Mouse (Mus musculus) cerebellum, postnatal 36 days (tissue): Measurements from ENCODE around the gene Zkscan6.

Source experiments
- DNase-seq, 2 experiments: peaks; one replicate each; pipeline ENCODE4 v3.0.0; 2021 to 2022; ENCODE audit warnings: mixed read lengths in 2 of 2

Gene Zkscan6

GRCm38 (mm10) chr11:65814381-65814780 lies 7.4 kb downstream of the Zkscan6 start:
- DNase-seq = no peak

DNA sequence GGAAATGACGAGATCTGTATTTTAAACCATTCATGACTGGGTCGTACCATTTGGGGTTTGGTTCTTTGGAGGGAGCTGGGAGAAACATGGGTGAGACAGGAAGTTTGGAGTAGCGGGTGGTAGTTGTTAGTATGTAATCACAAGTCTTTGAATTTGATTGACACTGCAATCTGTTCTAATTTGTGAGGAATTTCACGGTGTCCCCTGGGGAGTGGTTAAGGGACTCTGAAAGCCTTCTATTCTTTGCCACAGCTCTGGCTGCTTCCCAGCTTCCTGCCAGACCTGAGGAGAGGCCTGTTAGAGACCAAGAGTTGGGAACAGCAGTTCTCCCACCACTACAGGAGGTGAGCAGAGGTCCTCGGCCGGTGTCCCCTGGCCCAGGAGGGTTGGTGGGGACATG lies 9.3 kb downstream of the Zkscan6 start:
- DNase-seq = no peak

DNA sequence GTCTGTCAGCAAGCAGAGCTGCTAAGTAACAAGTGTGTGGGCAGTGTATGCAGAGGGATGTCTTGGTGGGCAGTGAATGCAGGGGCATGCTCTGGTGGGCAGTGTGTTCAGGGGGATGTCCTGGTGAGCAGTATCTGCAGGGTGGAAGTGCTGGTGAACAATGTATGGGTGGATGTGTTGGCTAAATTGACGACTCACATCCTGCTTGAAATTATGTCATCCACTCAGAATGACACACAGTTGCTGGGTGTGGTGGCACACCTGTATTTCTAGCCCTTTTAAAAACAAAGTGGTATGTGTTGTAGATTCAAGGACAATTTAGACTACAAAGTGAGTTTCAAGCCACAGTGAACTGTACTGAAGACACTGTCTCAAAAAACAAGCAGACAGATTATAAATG lies 11.2 kb downstream of the Zkscan6 start:
- DNase-seq = no peak

DNA sequence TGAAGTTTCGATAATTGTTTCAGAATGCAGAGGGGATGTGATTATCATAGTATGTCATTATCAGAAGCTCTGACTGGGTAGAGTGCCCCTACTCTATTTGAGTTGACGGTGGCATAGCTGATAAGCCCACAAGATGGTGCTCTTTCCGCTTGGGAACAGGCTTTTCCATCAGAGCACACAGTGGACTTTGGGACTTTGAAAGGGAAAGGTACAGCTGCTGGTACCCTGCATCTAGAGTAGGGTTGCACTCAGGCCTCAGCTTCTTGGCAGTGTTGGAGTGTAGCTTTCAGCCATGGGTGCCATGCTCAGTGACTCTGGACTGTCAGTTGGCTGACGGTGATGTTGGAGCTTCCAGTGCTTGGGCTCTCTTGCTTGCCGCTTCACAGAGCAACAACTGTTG lies 13.3 kb downstream of the Zkscan6 start:
- no peak for DNase-seq

- DNase-seq = peak; percentile 57 to 66
These were observed 13.9 kb downstream of the Zkscan6 start for GRCm38 (mm10) chr11:65820877-65821276.

GRCm38 (mm10) chr11:65824556-65824955 lies 17.6 kb downstream of the Zkscan6 start:
- DNase-seq = no peak

DNA sequence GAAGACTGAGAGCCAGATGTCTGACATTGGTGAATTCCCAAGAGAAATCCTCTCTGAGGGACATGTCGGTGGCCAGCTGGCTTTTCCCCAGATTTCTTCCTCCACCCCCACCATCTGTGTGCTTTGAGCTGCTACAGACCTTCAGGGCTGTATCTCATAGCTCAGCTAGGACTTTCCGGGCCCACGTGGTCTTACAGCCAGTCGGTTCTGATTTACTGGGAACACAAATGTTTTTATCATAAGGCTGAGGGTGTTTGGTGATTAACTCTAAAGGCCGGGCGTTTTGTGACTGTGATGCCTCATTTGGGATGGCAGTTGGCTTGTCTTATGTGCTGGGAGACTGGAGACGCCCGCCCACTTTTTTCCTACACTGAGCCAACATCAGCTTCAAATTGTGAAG lies 32.0 kb downstream of the Zkscan6 start:
- DNase-seq = peak; percentile 21 to 22

GRCm38 (mm10) chr11:65846446-65846845 lies 39.5 kb downstream of the Zkscan6 start:
- no peak for DNase-seq

GRCm38 (mm10) chr11:65852066-65852465 lies 45.1 kb downstream of the Zkscan6 start:
- DNase-seq = no peak

DNA sequence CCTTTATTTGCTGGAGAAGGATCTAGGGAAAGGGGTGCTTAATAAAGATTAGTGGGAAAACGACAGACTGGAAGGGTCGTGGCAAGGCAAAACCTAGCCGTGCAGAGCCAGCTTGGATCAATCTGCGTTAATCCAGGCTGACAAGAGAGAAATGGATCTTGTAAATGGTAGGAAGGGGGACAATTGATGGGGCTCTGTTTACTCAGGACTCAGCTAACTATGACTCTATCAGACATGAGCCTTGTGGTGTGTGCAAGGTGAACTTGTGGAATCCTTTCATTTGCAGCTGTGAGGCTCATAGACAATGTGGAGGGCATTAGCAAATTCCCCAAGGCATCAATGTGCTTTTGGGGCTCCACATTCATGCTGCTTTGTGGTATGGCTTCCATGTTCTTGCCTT lies 54.5 kb downstream of the Zkscan6 start:
- DNase-seq = no peak

GRCm38 (mm10) chr11:65877146-65877775 lies 70.3 kb downstream of the Zkscan6 start:
- DNase-seq = no peak
